Mouse (Mus musculus) ES-E14 (cell line): Measurements from ENCODE around the gene Shb. TPM values are rescaled to one million over a fixed set of nuclear protein-coding genes. Genes with fewer than 3 reads are reported as not detected.

Source experiments
- DNase-seq: peaks from one replicate; pipeline ENCODE4 v3.0.0-alpha.2; 2013; ENCODE audit warnings: low read depth, low spot score
- H3K27ac ChIP-seq: 2 replicates; pipeline ENCODE4 v1.5.1; 2012; ENCODE audit warnings: low read depth, mild to moderate bottlenecking, low read length, moderate library complexity, mixed read lengths; ENCODE audit not compliant: poor library complexity, insufficient read depth, severe bottlenecking
- H3K36me3 ChIP-seq: 2 replicates; pipeline ENCODE4 v1.6.1; 2012; ENCODE audit warnings: mild to moderate bottlenecking, low read length, moderate library complexity, mixed read lengths; ENCODE audit not compliant: control insufficient read depth, poor library complexity, insufficient read depth, severe bottlenecking
- H3K4me1 ChIP-seq, 2 experiments: fragments of 150-350 bp in 1 of 2; sonication (generic) in 1 of 2; 2 replicates each; pipeline ENCODE4 v1.6.1; 2012; ENCODE audit warnings: low read length in 2 of 2, mild to moderate bottlenecking in 1 of 2, mixed read lengths in 1 of 2; ENCODE audit not compliant: control insufficient read depth in 2 of 2, insufficient read depth in 2 of 2, poor library complexity in 1 of 2
- H3K4me3 ChIP-seq, 2 experiments: fragments of 150-350 bp in 1 of 2; sonication (generic) in 1 of 2; 2 replicates each; pipeline ENCODE4 v1.5.1; 2012; ENCODE audit warnings: low read length in 2 of 2, low read depth in 1 of 2, mild to moderate bottlenecking in 1 of 2, mixed read lengths in 1 of 2; ENCODE audit not compliant: insufficient read depth in 1 of 2, poor library complexity in 1 of 2, severe bottlenecking in 1 of 2
- H3K9ac ChIP-seq: 2 replicates; pipeline ENCODE4 v1.6.1; 2012; ENCODE audit warnings: low read depth, mild to moderate bottlenecking, low read length, mixed read lengths; ENCODE audit not compliant: poor library complexity, insufficient read depth, severe bottlenecking
- H3K9me3 ChIP-seq: fragments of 150-350 bp; sonication (generic); 2 replicates; pipeline ENCODE4 v1.6.1; 2012; ENCODE audit warnings: low read depth, mild to moderate bottlenecking, low read length; ENCODE audit not compliant: control insufficient read depth, insufficient read depth
- CHD2 ChIP-seq: IDR thresholded peaks from 2 replicates; pipeline ENCODE4 v1.6.1; 2014; ENCODE audit warnings: mild to moderate bottlenecking, low read depth, low read length, inconsistent platforms
- HCFC1 ChIP-seq: IDR thresholded peaks from 2 replicates; pipeline ENCODE4 v1.6.1; 2012; ENCODE audit warnings: low read length, inconsistent platforms, borderline replicate concordance; ENCODE audit not compliant: insufficient read depth
- MAFK ChIP-seq: IDR thresholded peaks from 2 replicates; pipeline ENCODE4 v1.6.1; 2014; ENCODE audit warnings: mild to moderate bottlenecking, low read depth, low read length, inconsistent platforms; ENCODE audit not compliant: insufficient read depth
- ZC3H11A ChIP-seq: IDR thresholded peaks from 2 replicates; pipeline ENCODE4 v1.6.1; 2012; ENCODE audit warnings: low read depth, mild to moderate bottlenecking, inconsistent platforms, low read length, borderline replicate concordance
- ZNF384 ChIP-seq: IDR thresholded peaks from 2 replicates; pipeline ENCODE4 v1.6.1; 2012; ENCODE audit warnings: low read depth, low read length, inconsistent platforms
- in situ Hi-C, 2 experiments: fragments of 600-800 bp; cut with MboI; formaldehyde crosslinking; loops; one replicate each; pipeline ENCODE4 v1.15.1; 2025; ENCODE audit warnings: low sequenced_read_pairs in 2 of 2, inconsistent platforms in 1 of 2; ENCODE audit not compliant: unreplicated experiment in 2 of 2
- total RNA-seq: library from RNA; depleted of rRNA; stranded (reverse); fragments of 300-350 nt; gene quantifications from 2 replicates; pipeline ENCODE4 v1.2.3, GENCODE M21; 2012

Gene Shb
- total RNA-seq, 1 experiment, result 15.9 TPM

DNA sequence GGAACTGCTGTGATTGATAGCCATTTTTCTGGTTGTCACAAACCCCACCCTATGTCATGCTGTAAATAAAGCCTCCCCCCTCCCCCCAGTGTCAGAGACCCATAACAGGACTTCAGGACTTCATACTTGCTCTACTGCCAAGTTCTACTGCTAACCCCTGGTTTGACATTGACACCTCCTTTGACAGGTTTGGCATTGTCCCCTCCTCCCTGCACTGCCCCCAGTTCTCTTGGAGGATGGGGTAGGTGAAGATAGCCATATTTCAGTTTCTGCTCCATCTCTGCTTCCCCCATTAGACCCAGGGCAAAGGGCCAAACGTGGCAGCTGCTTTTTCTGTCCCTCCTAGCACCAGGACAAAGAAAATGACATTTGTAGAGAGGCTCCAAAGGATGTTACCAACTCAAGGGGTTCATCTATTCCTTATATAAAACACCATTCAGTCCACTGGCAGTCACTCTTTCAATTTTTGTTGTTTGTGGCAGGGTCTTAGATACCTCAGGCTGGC, 1.2 kb upstream of the Shb start:
- in situ Hi-C loops, result no loop called here
- Histone ChIP-seq H3K36me3 (no peaks in the 10 kb centered on the region), H3K4me3 (no peak overlapping the region), H3K27ac (no peak overlapping the region), H3K4me1 (peaks cover 3 to 4% of the 10 kb centered on the region in 2 experiments; a peak in 2 of 4 replicates), H3K9me3 (no peaks in the 10 kb centered on the region), H3K9ac (no peak overlapping the region)
- TF ChIP-seq ZNF384 (no peak), CHD2 (no peak), HCFC1 (no peak), MAFK (no peak), ZC3H11A (no peak)
- no peak for DNase-seq

DNA sequence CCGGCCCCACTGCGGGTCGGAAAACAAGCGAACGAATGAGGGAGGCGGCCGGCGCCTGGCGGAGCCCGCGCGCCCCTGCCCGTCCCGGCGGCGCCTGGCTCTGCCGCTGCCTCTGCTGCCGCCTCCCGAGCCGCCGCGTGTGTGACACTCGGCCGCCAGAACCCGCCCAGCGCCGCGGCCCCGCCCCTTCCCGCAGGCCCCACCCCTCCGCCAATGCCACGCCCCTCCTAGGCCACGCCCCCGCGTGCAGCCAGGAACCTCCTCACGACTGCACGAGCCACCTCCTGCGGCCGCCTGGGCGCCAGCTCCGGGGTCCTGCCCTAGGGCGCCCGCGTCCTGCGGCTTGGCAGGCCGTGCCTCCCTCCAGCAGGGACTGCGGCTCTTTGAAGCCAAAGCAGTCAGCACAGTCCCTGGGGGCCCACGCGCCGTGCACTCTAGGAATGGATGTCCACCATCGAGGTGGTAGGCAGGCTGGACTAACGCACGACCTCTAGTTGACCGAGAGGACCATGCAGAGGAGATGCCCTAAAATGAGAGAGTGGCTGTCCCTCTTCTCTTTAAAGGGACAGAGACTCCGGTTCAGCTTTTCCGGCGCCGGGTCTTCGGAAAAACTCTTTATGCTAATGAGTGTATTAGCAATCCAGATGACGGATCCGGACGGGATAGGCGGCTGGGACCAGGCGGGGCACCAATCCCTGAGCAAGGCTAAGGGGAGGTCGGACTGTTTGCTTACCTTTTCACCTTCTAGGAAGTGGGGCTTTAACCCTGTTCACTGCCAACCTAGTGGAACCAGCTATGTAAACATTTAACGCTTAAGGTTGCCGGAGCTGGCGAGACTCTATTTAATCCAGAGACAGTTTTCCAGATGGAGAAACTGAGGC, 1.4 kb downstream of the Shb start:
- peaks cover 4 to 16% of the 10 kb centered on the region in 2 experiments for H3K4me1 ChIP-seq
- TF ChIP-seq HCFC1 (peak; percentile 50; the same call in 1 of the 2 replicates), CHD2 (no peak), ZNF384 (no peak), MAFK (no peak), ZC3H11A (no peak)
- DNase-seq, result peak; percentile 91
- H3K9ac ChIP-seq, result peak overlapping the region; percentile 76
- no peaks in the 10 kb centered on the region for H3K9me3 ChIP-seq
- in situ Hi-C loops, result no loop called here
- peak overlapping the region; percentile 68 for H3K27ac ChIP-seq
- peak overlapping the region; percentile 85 to 88 for H3K4me3 ChIP-seq
- H3K36me3 ChIP-seq, result no peaks in the 10 kb centered on the region; the same call in 1 of the 2 replicates

- no peak for DNase-seq
- no peak overlapping the region for H3K27ac ChIP-seq
- H3K9me3 ChIP-seq, result no peaks in the 10 kb centered on the region
- in situ Hi-C loops, result no loop called here
- peak overlapping the region; percentile 63 for H3K9ac ChIP-seq
- H3K4me3 ChIP-seq, result peak overlapping the region; percentile 73 to 76
- H3K4me1 ChIP-seq, result peaks cover 4 to 20% of the 10 kb centered on the region in 2 experiments
- TF ChIP-seq MAFK (no peak), ZNF384 (no peak), ZC3H11A (no peak), CHD2 (no peak)
- H3K36me3 ChIP-seq, result no peaks in the 10 kb centered on the region; the same call in 1 of the 2 replicates
Measured at GRCm38 (mm10) chr4:45529986-45530597, 2.2 kb downstream of the Shb start.

DNA sequence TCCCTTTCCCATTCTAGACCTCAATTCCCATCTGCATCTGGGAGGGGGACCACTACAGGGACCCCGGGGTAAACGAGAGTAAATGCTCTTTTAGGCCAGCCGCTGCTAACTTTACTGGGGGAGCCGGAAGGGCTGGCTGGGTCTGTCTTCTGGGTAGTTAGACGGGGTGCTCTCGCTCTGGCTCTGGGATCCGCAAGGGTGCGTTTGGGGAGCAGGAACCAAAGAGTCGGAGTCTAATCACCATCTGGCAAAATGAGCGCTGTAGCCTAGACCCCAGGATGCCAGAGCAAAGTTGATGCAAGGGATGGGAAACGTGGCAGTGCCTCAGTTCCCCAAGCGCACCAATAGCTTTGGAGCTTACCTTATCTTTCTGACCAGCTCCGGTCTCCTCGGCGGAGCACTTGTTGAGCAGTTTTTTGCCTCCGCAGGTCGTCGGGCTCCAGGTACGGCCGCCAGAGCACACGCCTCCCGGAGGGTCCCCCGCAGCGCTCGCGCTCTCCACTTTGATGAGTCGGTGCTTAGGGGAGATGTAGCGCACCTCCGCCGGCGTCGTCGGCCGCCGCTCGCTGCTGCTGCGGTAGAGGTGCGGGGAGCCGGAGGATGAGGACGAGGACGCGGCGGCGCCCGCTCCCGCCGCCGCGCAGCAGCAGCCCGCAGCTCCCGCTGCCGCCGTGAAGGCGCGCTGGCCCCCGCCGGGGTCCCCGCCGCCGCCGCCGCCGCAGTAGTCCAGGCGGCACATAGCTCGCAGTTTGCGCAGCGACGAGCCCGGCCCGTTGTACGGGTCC, 2.9 kb downstream of the Shb start:
- DNase-seq, result no peak
- Histone ChIP-seq H3K9ac (peak overlapping the region; percentile 63), H3K27ac (no peak overlapping the region), H3K36me3 (no peaks in the 10 kb centered on the region; the same call in 1 of the 2 replicates), H3K9me3 (no peaks in the 10 kb centered on the region), H3K4me3 (peak overlapping the region; percentile 73 to 76), H3K4me1 (peaks cover 4 to 20% of the 10 kb centered on the region in 2 experiments)
- in situ Hi-C loops, result no loop called here
- TF ChIP-seq HCFC1 (no peak), ZNF384 (no peak), CHD2 (no peak), ZC3H11A (no peak), MAFK (no peak)
